Mouse (Mus musculus) gastrocnemius, adult 18-20 months (tissue): Measurements from ENCODE around the gene Gapt. TPM values are rescaled to one million over a fixed set of nuclear protein-coding genes. Genes with fewer than 3 reads are reported as not detected.
"Not testable (repeated sequence)": the region's sequence is repeated elsewhere in the genome, so short reads cannot be mapped to it uniquely, and the experiment has no call there.

ENCODE experiments used
- DNase-seq: peaks from one replicate; pipeline ENCODE4 v3.0.0; 2021; ENCODE audit warnings: low spot score
- long read RNA-seq, 2 experiments: library from polyadenylated mRNA; stranded (forward); transcript quantifications; one replicate each; pipeline ENCODE4 v2.0.0; 2021
- total RNA-seq, 2 experiments: library from RNA; stranded (reverse); gene quantifications; 2 replicates each; pipeline ENCODE4 v1.2.3; 2021

Gapt gene
- total RNA-seq, result under 1 TPM in 1 of 2 experiments, not detected in 1; 0.11 TPM
- long read RNA-seq, experiment 1, result 0 reads
- long read RNA-seq, experiment 2, result 0 reads

DNA sequence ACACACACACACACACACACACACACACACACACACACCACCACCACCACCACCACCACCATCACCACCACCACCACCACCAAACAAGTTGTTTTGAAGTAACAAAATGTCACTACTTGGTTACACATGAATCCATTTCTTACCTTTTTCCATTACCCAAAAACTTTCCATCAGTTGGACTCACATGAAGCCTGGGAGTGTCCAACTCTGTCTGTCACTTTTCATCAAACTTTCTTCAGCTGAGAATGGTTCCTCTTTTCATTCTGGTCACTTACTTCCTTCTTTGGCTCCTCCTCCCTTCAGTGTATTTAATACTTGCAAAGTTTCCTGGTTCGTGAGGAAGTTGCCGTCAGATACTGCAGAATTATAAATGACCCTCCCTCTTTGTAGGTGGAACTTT, at the start of gene Gapt:
Gene Gapt (minus strand): TSS at position 259 of the 400 bp plus-strand sequence.
- DNase-seq, result no peak

DNA sequence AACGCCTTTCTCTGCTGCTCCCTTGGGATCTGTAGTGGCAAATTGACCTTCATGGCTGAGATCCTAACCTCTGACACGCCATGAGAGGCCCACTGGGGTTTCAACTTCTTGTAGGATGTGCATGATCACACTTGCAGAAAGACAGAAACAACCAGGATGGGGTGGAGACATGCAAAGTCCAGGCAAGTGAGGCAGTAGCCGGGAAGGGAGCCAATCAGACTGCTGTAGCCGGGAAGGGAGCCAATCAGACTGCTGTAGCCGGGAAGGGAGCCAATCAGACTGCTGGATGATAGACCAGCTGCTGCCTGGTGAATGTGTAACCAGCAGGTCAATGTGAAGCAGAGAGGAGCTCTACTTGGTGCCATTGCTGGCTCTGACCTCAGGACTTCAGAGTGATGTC, 49.2 kb upstream of the Gapt start:
- DNase-seq, result peak; percentile 31

GRCm38 (mm10) chr13:110404686-110405085, 47.7 kb upstream of the Gapt start:
- DNase-seq, result not testable (repeated sequence)

DNA sequence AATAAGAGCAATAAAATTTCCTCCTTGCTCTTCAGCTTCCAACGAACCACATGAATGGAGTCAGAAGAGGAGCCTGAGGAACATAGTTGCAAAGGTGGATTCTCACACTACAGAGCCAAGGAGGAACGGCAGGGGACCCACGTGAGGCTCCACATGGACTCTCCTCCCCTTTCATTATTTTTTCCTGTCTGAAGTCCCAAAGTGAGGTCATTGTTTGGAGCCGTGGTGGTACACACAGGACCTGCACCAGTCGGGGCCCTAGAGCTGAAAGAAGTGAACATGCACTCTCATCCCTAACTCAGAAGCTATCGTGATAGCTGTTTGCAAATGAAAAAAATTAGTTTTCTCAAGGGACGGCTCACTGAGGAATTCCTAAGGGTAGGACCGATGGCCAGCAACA, 47.1 kb upstream of the Gapt start:
- DNase-seq, result no peak

DNA sequence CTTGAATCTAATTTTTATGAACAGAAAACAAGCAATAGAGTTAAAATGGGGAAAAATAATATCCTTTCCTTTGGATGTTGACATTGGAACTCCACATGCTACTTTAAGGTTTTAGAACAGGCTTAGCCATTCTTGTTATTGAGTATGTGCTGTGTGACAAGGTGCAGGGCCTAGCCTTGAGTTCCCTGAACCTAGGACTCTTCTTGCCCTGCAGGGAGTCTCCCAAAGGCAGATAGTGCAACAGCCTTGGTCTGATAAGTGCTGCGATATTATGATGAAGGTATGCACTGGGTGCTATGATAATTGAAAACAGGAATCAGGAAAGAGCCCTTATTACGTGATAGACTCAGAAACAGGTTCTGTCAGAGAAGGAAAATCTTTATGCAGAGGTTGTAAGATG, 44.9 kb upstream of the Gapt start:
- DNase-seq, result no peak

DNA sequence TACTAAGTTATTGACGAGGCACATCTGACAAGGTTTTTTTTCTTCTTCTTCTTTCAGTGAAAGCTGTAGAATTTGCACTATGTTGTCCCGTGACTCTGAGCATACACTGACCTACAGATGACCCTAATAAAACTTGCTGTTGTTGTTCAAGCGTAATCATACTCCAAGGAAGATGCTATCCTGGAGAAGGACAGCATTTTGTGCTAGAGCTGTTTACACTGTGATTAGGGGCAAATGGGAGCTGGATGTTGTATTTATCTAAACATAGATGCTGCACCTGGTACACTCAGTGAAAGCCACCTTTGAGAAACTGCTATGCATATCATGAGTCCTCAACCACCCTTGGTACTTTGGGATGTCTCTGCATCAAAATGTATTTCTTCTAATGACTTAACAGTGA, 44.4 kb upstream of the Gapt start:
- DNase-seq, result no peak

GRCm38 (mm10) chr13:110398513-110399270, 41.7 kb upstream of the Gapt start:
- no peak for DNase-seq

- no peak for DNase-seq
Observed at GRCm38 (mm10) chr13:110397750-110398149, 40.8 kb upstream of the Gapt start.

GRCm38 (mm10) chr13:110395916-110396685, 39.1 kb upstream of the Gapt start:
- no peak for DNase-seq

GRCm38 (mm10) chr13:110395179-110395794, 38.3 kb upstream of the Gapt start:
- no peak for DNase-seq

DNA sequence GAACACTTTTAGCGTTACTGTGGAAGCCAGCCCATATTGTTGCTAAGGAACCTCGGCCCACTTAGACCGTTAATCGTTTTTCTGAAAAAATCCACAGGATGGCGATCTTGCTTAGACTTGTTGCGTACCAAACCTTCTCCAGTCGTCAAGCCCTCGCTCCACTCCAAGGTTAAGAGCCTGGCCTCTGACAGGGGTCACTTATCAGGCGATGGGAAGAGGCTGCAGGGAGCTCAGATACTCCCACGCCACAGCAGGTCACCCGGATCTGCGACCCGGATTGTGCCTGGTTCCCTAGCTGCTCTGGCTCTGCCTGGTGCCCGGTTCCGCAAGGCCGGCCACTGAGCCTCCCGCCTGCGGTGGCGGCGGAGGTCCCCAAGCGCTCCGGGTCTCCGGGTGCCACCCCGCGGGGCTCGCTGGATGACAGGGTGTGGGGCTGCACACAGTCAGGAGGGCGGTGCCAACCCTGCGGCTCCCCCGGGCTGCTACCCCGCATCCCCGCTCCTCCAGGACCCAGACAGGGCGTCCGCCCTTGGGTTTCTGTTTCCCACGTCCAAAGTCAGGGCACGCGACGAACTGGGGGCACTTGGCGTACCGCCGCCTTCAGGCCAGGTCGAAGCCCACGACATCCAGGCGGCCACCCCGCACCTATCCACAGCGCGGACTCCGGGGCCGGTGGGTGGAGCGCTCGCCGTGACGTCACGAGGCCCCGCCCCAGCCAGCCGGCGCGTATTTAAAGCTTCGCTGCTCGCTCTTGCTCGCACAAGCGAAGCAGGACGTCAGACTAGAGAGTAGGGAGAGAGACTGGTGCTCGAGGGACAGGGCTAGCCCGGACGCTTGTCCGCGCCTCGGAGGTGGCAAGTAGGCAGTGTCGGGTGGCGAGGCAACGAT, 37.5 kb upstream of the Gapt start, which contains the start of gene Plk2:
Gene Plk2 (plus strand): TSS at position 756 of the 888 bp plus-strand sequence.
- DNase-seq, result peak; percentile 93

DNA sequence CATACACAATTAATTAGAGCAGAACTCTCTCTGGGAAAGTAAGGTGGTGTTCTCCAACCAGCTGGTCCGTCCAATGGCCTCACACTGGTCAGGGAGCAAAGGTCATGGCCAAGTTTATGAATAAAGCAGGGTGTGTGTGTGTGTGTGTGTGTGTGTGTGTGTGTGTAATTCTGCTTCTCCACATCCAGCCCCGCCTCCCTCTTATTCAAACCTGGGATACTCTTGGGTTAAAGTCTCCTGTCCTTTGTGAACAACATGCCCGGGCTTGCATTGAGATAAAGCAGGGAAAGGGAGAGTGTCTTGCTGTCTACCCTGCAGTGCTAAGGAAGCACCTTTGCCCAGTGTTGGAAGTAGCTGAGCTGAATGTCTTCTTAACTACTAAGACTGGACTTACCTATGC, 35.6 kb upstream of the Gapt start:
- no peak for DNase-seq

DNA sequence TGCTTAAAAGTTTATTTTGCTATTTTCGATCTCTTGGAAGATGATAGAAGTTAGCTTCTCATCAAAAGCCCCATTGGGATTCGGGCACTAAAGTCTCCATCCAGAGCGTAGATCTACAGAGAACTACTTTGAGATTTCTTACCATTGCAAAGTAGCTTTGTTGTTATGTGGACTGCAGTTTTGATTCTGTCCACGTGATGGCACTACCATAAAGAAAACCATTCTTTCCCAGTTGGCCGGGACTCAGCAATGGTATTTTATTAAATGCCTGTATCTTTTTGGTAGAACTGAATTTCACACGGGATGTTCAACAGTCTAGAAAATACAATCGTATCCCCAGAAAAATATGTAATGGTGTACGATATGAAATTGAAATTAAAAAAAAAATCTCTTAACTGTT, 35.2 kb upstream of the Gapt start:
- DNase-seq, result peak; percentile 73

GRCm38 (mm10) chr13:110384514-110384913, 27.5 kb upstream of the Gapt start:
- DNase-seq, result no peak

- no peak for DNase-seq
Observed at GRCm38 (mm10) chr13:110382447-110382901, 25.5 kb upstream of the Gapt start.

DNA sequence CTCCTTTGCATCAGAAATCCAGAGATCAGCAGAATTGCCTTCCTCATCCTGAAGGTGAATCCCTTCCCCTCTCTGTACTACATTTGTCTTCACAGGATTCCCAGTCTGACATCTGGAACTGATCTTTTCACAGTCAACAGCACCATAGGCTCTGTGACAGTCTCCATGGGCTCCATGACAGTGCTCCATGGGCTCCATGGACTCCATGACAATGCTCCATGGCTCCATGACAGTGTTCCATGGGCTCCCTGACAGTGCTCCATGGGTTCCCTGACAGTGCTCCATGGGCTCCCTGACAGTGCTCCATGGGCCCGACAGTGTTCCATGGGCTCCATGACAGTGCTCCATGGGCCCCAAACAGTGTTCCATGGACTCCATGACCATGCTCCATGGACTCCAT, 12.7 kb upstream of the Gapt start:
- DNase-seq, result no peak

DNA sequence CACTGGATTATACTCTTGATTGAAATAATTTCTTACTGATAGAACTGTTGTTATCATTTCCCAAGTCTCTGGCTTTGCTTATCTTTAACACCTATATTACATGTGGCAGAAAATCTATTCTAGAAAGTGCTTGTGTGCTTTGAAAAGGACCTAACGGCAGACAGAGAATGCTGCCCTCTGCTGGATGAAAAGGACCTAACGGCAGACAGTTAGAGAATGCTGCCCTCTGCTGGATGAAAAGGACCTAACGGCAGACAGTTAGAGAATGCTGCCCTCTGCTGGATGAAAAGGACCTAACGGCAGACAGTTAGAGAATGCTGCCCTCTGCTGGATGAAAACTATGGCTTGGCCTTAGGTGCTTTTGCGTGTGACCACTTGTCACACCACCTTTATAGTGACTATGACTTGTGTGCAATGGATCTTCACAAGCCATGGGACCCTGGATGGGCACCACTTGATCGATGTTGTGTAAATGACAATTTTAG, 11.6 kb upstream of the Gapt start:
- peak; percentile 60 for DNase-seq

- DNase-seq, result no peak
Observed at GRCm38 (mm10) chr13:110367961-110368555, 11.1 kb upstream of the Gapt start.

DNA sequence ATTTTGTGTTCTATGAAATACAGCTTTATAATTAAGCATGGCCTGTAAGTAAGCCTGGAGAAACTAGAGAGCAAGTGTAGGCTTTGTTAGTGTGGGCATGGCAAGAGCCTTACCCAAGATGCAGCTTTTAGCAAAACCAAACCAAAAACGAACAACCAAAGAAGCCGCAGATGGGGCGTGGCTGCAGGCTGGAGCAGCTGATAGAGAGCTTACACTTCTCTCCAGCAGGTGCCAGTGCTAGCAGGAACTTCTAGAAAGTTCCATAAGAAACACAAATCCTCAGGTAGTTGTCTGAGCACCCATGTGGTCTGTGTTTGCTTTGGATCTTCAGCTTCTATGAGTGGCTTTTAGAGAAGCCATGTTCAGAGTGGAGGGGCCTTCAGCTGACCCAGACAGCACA, 9.5 kb upstream of the Gapt start:
- no peak for DNase-seq

DNA sequence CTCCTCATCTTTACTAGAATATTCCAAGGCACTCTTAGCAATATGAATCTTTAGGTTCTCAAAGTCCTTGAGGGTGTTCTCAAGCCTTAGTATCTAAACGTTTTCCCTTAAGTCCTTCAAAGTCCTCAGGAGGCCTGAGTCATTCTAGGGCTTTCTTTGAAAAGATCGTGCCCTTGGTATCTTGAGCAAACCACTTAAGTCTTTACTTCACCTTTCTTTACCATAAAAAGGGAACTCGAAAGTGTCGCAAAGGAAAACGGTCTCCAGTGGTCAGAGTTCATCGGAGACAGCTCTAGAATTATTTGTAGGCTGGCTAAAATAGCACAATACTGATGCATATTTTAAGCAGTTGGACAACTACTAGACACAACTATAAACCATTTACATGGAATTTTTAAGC, 6.7 kb upstream of the Gapt start:
- no peak for DNase-seq

DNA sequence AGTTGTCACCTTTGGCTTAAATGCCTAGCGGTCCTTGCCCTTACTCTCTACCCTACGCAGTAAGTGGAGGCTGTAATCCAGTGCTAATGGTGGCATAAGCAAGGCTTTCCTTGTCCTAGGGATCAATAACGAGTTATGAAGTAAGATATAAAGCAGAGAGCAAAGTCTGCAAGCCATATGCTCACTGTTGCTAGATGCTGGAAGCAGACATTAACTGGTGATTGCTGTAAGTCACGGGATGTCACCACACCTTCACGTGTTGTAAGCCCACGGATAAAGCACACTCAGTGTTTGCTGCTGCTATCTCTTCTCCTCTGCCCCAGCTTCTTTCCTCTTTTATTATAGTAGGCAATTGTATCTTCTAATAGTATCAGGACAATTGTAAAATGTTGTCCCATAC, 5.9 kb downstream of the Gapt start:
- DNase-seq, result no peak
